ENCODE assay signal across 8 mouse cellular contexts in genomic region chr8:110921492-110922230, GRCm38 (mm10). TPM values are rescaled to one million over a fixed set of nuclear protein-coding genes. Genes with fewer than 3 reads are reported as not detected.
DNase-seq lines count a peak whose midpoint lies in the region; ATAC-seq lines count a peak whose summit lies in the region.

No protein-coding gene starts in this region.

- 15% methylated on average over 7 of the region's 7 CpGs for WGBS in embryonic facial prominence, embryonic 13.5 days
- whole genome bisulfite sequencing in heart, embryonic 15.5 days = 31% methylated on average over 7 of the region's 7 CpGs
- WGBS in midbrain, embryonic 11.5 days = 33% methylated on average over 7 of the region's 7 CpGs

- H3K4me3 ChIP-seq in embryonic facial prominence, embryonic 13.5 days = peak overlapping the region; percentile 85
- peak overlapping the region; percentile 84 for H3K4me3 ChIP-seq in heart, embryonic 15.5 days
- H3K4me3 ChIP-seq in midbrain, embryonic 11.5 days (ENCODE audit: low read depth, low read length) = no peak overlapping the region

- H3K27ac ChIP-seq in embryonic facial prominence, embryonic 13.5 days = peak overlapping the region; percentile 89
- no peak overlapping the region for H3K27ac ChIP-seq in heart, embryonic 15.5 days
- no peak overlapping the region for H3K27ac ChIP-seq in midbrain, embryonic 11.5 days (ENCODE audit: low read depth, low read length)

- peak overlapping the region; percentile 95 for H3K4me2 ChIP-seq in embryonic facial prominence, embryonic 13.5 days
- H3K4me2 ChIP-seq in heart, embryonic 15.5 days = peak overlapping the region; percentile 73
- peak overlapping the region; percentile 88 for H3K4me2 ChIP-seq in midbrain, embryonic 11.5 days

- peak overlapping the region; percentile 94 for H3K9ac ChIP-seq in embryonic facial prominence, embryonic 13.5 days
- peak overlapping the region; percentile 94; the same call in 1 of the 2 replicates for H3K9ac ChIP-seq in heart, embryonic 15.5 days
- H3K9ac ChIP-seq in midbrain, embryonic 11.5 days (ENCODE audit: low read length) = no peak overlapping the region; the same call in 1 of the 2 replicates

- H3K27me3 ChIP-seq in embryonic facial prominence, embryonic 13.5 days = no peaks in the 10 kb centered on the region
- no peaks in the 10 kb centered on the region for H3K27me3 ChIP-seq in heart, embryonic 15.5 days
- no peaks in the 10 kb centered on the region for H3K27me3 ChIP-seq in midbrain, embryonic 11.5 days (ENCODE audit: control insufficient read depth, insufficient read depth, low read length)

- intact Hi-C loops in left cerebral cortex, postnatal 36 days (cut with DNase I) = no loop called here

- H3K36me3 ChIP-seq in embryonic facial prominence, embryonic 13.5 days = peaks cover 6% of the 10 kb centered on the region; the same call in 1 of the 2 replicates
- no peaks in the 10 kb centered on the region for H3K36me3 ChIP-seq in heart, embryonic 15.5 days
- no peaks in the 10 kb centered on the region for H3K36me3 ChIP-seq in midbrain, embryonic 11.5 days (ENCODE audit: control insufficient read depth, insufficient read depth, low read length)

- peaks cover 36% of the 10 kb centered on the region for H3K4me1 ChIP-seq in embryonic facial prominence, embryonic 13.5 days
- peaks cover 26% of the 10 kb centered on the region for H3K4me1 ChIP-seq in heart, embryonic 15.5 days (replicated peaks)
- peaks cover 19% of the 10 kb centered on the region for H3K4me1 ChIP-seq in midbrain, embryonic 11.5 days (ENCODE audit: control insufficient read depth, insufficient read depth, low read length)

- DNase-seq in retina, embryonic 14.5 days (ENCODE audit: low spot score) = peak; percentile 10
- no peak for DNase-seq in retina, postnatal 1 day
- DNase-seq in kidney, postnatal 25 days = peak; percentile 48 to 56
- no peak for DNase-seq in midbrain, embryonic 11.5 days (ENCODE audit: low spot score, missing footprints)
- no peak for DNase-seq in left cerebral cortex, postnatal 36 days (ENCODE audit: low spot score in 2 of 2)

- no peak for ATAC-seq in embryonic facial prominence, embryonic 13.5 days (ENCODE audit: insufficient number of reproducible peaks, insufficient read depth, low FRiP score, low TSS enrichment, low read depth)
- ATAC-seq in heart, embryonic 15.5 days (replicated peaks; ENCODE audit: insufficient number of reproducible peaks, insufficient read depth, low FRiP score, low read depth) = no peak
- ATAC-seq in midbrain, embryonic 11.5 days (ENCODE audit: low FRiP score) = no peak
- no peak for ATAC-seq in monocyte, adult 5-6 weeks (replicated peaks; ENCODE audit: insufficient number of reproducible peaks, low FRiP score, low TSS enrichment, poor library complexity, severe bottlenecking)

- no peaks in the 10 kb centered on the region for H3K9me3 ChIP-seq in embryonic facial prominence, embryonic 13.5 days
- H3K9me3 ChIP-seq in heart, embryonic 15.5 days (replicated peaks) = no peaks in the 10 kb centered on the region
- no peaks in the 10 kb centered on the region for H3K9me3 ChIP-seq in midbrain, embryonic 11.5 days (ENCODE audit: control insufficient read depth, low read length)

RNA-seq across cellular contexts. Expression of gene St3gal2, which starts 1.9 kb away (rescaled TPM):
- polyA plus RNA-seq in embryonic facial prominence, embryonic 13.5 days (2015; fragmentation: Nextera tagmentation; extraction: Ambion mirVana) = 29.4 and 35.7 TPM in 2 replicates
- 15.2 and 17.2 TPM in 2 replicates for polyA plus RNA-seq in heart, embryonic 15.5 days (2015; fragmentation: Nextera tagmentation; extraction: Ambion mirVana)
- 11.2 and 11.3 TPM in 2 replicates for polyA plus RNA-seq in midbrain, embryonic 11.5 days (2014; fragmentation: Nextera tagmentation; extraction: Ambion mirVana)
- 3.6 to 10.5 TPM (median 5.7 TPM) in 3 replicates for total RNA-seq in monocyte, adult 5-6 weeks (2017)
- 10 to 100 TPM; 93.3 to 94.1 TPM for total RNA-seq in left cerebral cortex, postnatal 36 days (2021)

RNA-seq across cellular contexts. Expression of gene Fuk, which starts 19.4 kb away (rescaled TPM):
- polyA plus RNA-seq in embryonic facial prominence, embryonic 13.5 days (2015; fragmentation: Nextera tagmentation; extraction: Ambion mirVana) = 13.0 and 15.2 TPM in 2 replicates
- 4.8 and 7.1 TPM in 2 replicates for polyA plus RNA-seq in heart, embryonic 15.5 days (2015; fragmentation: Nextera tagmentation; extraction: Ambion mirVana)
- polyA plus RNA-seq in midbrain, embryonic 11.5 days (2014; fragmentation: Nextera tagmentation; extraction: Ambion mirVana) = 4.0 and 4.3 TPM in 2 replicates
- total RNA-seq in monocyte, adult 5-6 weeks (2017) = 2.9 to 7.2 TPM (median 2.9 TPM) in 3 replicates
- 10 to 100 TPM; 17.2 to 21.7 TPM for total RNA-seq in left cerebral cortex, postnatal 36 days (2021)

Comparison
In these comparisons a context has a peak if more than half of its experiments do, and no peak if none do; other contexts are left out.
1. DNase-seq: peak in retina, embryonic 14.5 days (single experiment) and kidney, postnatal 25 days (2 of 2); none in retina, postnatal 1 day (single experiment), midbrain, embryonic 11.5 days (single experiment) and left cerebral cortex, postnatal 36 days (0 of 2).
2. Peak in every context shown above with its lines, with median percentiles within 50 percentile points of each other: H3K4me2 ChIP-seq.